Mouse (Mus musculus) spleen, postnatal 4 days (tissue): Measurements from ENCODE around the gene Msx3.

ENCODE experiments used
- DNase-seq, 2 experiments: peaks; one replicate each; pipeline ENCODE4 v3.0.0; 2022; ENCODE audit warnings: low spot score in 2 of 2

The Msx3 gene

DNA sequence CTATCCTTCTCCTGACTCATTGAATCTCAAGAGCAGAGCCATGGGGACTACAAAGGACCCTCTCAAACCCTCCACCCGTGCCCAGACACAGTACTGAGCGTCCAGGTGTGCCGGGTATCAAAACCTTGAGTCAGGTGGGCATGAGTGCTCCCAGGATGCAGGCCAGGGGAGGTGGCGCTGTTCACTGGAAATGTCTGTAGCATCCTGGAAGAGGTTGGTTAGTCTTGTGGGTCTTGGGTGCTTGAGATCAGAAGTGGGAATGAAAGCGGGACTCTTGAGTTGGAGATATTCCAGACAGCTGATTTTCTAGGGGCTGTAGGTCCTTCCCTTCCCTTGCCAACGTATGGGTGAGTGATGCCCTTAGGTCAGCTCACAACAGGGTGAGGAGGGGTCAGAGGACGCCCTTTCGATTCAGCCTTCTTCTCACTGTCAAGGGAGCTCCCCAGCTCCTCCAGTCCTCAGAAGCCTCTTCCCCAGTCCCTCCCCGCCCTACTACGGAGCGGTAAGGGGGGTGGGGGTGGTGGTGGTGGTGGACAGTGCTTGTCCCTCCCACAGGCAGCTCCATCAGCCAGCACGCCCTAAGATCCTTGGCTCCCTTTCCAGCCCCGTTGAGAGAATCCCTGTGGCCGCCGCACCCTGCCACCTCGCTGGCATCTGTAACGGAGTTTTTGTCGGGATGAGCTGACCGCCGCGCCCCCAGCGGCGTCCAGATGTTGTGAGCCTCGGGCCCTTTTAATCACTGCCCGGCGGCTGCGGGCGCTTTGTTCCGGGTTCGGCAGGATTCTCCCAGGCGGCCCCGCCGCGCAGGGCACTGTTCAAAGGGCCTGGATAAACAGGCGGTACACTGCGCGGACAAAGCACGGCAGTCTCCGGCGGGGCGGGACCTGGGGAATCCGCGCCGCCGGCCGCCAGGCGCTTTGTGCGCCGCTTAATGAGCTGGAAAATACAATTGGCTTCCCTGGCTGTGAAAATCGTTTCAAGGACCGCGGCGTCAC lies 8.8 kb upstream of the Msx3 start:
- DNase-seq: no peak

DNA sequence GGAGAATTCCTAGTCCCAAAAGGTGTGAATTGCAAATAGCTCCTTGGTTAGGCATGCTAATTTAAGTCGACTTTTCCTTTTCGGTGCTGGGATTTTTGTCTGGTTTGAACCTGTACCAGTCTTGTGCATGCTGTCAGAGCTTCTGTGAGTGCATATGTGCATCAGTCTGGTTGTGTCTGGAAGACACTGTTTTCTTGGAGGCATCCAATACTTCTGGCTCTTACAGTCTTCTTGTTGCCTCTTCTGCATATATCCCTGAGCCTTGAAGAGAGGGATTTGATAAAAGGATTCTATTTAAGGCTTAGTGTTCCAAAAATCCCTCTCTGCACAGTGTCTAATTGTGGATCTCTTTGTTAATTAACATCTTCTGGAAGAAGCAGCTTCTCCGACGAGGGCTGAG lies 5.2 kb upstream of the Msx3 start:
- no peak for DNase-seq

DNA sequence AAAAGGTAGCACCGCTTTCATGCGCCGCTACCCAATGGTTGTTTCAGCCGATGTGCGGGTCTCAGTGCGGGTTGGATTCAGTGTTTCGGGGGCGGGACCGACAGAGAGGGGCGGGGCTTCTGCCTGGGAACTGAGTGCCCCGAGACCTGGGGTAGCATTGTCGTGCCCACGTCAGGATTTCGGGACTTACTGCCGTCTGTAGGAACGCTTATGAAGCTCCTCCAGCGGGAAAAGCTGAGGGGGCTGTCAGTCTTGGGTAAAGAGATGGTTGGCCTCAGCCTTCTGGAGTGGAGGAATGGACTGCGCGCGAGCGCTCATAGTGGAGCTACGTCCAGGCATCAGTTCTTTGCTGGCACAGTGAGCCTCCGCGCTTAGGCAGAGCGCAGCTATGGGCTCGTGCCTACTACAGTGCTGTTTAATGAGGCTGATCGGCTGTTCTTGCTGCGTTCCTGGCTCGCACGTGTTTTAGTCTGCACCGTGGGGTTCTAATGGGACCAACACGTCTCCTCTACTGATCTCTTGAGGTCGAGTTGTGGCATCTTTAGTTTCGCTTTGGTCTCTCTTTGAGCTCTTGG lies 313 bp upstream of the Msx3 start:
- no peak for DNase-seq

DNA sequence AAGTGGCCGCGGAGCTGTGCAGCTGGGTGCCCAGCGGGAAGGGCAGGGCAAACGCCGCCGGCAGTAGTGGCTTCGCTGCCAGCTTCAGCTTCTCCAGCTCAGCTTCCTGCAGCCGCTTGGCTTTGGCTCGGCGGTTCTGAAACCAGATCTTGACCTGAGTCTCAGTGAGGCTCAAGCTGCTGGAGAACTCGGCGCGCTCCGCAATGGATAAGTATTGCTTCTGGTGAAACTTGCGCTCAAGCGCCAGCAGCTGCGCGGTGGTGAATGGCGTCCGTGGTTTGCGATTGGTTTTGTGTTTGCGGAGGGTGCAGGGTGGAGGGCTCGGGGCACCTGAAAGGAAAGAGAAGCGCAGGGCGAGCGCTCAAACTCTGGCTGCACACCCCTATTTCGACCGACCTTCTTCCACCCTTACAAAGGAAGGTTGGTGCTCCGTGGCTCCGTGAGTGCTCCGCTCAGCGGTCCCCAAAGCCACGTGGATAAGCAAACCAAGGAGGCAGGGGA lies 1.0 kb downstream of the Msx3 start:
- DNase-seq: no peak

DNA sequence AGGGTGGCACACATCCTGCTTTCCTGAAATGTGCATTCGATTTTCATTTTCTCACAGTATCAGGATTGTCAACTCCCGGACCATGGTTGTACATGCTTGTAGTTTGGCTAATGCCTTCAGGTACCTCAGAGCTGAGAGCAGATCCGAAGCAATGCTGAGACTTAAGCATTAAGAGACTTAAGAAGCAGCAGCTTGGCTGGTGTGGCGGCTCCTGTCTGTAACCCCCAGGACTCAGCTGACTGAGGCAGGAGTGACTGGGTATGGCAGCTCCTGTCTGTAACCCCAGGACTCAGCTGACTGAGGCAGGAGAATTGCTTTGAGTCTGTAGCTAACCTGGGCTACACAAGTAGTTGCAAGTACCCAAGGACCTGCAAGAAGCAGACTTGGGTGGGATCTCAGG lies 3.3 kb downstream of the Msx3 start:
- no peak for DNase-seq

DNA sequence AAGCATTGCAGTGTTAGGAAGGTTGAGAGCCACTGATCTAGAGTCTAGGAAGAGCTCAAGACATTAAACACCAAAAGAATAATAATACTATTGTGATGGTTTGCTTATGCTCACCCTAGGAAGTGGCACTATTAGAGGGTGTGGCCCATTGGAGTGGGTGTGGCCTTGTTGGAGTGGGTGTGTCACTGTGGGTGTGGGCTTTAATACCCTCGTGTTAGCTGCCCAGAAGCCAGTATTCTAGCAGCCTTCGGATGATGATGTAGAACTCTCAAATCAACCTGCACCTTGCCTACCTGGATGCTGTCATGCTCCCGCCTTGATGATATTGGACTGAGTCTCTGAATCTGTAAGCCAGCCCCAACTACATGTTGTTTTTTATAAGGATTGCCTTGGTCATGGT lies 6.2 kb downstream of the Msx3 start:
- DNase-seq: no peak

DNA sequence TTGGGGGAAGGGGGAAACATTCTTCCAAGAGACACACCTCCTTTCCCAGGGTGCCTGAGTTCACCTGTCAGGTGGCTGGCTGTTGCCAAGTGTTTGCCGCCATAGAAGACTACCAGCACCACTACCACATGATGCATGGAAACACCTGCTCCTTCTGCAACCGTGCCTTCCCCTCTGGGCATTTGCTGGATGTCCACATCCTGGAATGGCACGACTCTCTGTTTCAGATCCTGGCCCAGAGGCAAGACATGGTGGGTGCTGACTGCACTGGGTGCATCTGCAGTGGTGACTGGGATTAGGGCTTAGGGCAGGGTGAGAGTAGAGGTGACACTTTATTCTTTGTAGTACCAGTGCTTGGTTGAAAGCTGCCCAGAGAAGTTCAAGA lies 11.7 kb downstream of the Msx3 start:
- DNase-seq: peak in 1 of 2 experiments; percentile 58

DNA sequence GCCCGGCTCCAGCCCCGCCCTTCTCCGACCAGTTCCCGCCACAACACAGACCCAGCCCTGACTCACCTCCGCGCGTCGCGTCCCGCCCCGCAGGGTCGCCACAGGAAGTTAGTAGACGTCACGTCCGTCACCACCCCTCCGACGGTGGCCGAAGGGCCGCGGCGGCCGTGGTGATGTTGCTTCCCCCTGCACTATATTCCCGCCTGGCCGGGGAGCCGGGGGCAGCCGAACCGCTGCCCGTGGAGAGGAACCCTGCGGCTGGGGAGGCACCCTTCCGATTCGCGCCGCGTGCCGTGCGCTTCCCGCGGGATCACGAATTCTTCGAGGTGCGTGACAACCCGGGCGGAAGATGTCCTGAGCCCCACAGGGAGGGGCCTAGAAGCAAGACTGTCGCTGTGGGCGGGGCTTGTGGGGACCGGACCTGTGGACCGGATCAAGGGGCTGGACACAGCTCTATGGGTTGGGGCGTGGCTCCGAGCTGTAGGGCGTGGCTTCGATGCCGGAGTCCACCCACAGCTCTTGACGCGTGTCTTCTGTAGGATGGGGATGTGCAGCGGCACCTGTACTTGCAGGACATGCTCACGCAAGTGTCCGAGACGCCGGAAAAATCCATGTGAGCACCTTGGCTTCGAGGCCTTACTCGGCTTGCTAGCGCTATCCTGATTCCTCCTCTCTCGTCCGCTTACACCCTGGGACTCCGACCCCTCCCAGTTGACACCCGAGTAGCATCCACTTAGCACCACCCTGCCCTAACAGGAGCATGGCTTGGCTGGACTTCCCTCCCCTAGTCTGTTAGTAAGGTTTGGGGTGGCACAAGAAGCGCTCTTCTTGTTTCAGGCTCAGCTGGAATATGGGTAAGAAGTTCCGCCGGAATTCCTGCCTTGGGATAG lies 12.4 kb downstream of the Msx3 start, which contains the start of the genes Zfp511 and Tubgcp2:
Gene Zfp511, plus strand, starts transcription at position 111 of the 890 bp plus-strand sequence.
Gene Tubgcp2, minus strand, starts transcription at position 389 of the 890 bp plus-strand sequence.
- peak; percentile 95 to 97 for DNase-seq

DNA sequence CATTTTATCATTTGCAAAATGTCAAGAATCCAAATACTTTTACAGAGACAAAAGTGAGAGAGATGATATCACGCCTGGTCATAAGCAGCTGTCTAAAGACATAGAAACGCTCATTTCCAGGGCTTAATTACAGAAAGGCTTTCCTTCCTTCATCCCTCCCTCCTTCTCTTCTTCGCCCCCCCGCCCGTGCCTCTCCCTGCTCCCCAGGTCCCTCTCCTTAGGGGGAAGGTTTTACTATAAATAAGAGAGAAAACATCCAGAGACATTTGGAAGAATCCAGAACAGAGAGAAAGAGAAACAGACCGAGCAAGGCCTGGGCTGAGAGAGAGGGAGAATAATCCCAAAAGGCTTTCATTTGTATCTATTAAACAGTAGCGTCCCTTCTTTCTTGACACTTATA lies 13.4 kb downstream of the Msx3 start:
- peak in 1 of 2 experiments; percentile 60 for DNase-seq

DNA sequence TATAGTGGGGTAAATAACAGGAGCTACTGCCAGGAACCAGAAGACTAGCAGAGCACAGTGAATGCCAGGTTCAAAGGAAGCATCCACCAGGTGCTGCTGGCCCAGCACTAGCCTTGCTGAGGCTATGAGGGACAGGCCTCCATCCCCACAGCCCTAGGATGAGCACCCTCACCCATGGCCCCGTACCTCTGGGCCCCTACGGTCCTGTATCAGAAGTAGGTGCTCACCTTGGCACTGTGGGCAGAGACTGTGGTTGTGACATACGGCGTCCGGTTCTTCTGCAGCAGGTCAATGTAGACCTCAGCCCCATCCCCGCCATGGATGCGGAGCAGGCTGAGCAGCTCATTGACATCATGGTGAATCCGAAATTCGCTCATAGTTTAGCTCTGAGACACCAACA lies 15.5 kb downstream of the Msx3 start:
- DNase-seq: peak in 1 of 2 experiments; percentile 57

DNA sequence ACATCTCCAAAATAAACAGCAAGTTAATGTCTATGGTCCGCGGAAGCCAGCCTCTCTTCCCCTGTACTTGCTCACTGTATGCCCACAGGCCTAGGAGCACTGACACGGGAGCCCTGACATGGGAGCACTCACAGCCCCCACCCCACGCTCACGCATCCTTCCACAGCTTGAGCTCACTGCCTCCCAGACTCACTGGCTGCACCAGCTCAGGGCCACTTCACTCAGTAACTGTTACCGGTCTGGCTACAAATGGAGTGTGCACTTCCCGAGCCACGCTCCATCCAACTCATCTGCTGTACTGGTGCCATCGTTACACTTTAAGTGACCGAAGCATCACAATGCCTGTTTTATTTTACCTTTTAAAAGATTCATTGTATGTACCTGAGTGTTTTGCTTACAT lies 16.5 kb downstream of the Msx3 start:
- peak in 1 of 2 experiments; percentile 55 for DNase-seq

DNA sequence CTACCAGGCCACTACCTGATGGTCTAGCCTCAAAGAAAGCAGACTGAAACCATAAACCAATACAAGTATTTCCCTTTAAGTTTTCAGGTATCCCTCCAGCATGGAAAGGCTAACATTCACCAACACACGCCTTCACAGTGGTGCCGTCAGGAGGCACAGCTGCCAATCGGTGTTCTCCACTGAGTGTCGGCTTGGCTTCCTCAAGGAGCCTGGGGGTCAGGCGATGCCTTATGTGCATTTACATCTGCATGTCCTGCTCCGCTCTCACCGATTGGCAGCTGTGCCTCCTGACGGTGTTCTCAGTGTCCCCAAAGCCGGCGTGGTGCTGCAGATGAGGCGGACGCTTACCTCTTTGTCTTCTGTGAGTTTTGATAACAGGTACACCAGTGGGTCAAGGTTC lies 17.1 kb downstream of the Msx3 start:
- peak in 1 of 2 experiments; percentile 47 for DNase-seq

DNA sequence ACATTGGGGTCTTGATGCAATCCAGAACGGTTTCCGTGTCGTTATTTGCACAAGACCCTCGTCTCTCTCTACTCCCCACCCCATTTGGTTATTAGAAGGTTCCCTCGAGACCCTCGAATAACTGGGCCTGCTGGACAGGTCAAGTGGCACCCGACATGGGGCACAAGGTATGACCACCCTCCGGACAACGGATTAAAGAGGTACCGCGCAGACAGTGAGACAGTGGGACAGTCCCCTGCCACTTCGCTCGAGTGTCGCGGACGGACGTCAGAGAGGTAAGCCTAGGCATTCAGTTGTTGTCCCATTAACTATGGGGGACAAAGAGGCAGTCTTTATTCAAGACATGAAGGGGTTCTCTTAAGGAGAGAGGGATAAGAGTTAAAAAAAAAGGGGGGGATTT lies 37.6 kb downstream of the Msx3 start:
- peak; percentile 7 to 55 for DNase-seq

DNA sequence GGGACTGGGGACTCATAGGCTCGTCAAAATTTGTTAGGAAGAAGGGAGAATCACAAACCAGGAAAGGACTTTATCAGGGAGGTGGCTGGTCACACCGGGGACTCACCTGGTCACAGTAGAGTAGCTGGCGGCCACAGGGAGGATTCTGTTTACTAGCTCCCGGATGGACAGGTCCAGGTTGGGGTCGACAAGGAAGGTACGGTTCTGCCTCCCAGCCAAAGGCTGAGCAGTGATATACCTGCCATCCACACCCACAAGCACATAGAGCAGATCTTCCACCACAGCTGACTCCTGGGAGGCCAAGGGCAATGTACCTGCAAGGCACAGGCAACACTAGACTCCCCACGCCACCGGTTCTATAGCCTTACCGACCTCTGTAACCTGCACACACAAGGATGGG lies 41.1 kb downstream of the Msx3 start:
- DNase-seq: peak; percentile 10 to 57

DNA sequence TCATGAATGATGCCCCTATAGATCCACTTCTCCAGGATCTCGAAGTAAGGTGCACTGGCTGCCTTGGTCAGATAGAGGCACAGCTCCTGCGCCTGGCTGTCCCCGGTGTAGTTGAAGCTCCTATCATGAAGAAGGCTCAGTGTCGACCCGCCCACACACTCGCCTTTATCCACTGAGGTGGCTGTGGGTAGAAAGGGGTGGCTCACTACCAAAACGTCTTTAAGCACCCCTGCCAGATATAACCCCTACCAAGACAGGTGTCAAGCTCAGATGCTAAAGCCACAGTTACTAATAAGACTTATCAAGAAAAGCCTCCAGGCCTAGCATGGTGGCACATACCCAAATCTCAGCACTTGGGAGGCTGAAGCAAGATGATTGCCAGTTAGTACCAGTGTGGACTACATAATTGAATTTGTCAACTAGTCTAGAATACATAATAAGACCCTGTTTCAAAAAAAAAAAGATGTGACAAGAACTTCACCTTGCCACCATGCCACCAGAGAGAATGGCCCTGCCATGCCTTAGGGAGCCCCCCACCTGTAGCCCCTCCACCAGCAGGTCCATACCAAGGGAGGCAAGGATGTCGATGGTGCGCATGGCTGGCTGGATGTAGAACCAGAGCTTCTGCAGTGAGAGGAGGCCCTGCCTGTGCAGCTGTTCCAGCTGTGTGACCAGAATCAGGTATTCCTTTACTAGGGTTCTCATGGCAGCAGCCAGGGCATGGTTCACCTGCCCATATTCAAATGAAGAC lies 41.9 kb downstream of the Msx3 start:
- peak; percentile 13 to 55 for DNase-seq

DNA sequence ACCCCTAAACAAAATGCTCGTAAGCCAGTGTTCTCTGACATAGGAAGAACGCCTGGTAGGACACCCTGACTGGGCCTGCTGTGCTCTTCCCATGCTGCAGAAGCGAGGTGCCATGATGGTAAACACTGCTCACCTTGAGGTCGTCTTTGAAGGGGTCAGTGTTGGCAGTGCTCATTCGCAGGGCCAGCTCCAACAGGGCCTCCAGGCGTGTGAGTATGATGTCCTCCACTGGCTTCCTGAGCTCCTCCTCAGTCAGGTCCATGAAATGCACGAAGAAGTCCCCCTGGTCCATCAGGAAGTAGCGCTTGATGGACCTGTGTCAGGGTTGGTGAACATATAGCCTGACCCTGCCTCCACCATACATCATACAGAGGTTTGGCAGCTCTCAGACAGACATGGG lies 44.2 kb downstream of the Msx3 start:
- DNase-seq: peak; percentile 9 to 54

DNA sequence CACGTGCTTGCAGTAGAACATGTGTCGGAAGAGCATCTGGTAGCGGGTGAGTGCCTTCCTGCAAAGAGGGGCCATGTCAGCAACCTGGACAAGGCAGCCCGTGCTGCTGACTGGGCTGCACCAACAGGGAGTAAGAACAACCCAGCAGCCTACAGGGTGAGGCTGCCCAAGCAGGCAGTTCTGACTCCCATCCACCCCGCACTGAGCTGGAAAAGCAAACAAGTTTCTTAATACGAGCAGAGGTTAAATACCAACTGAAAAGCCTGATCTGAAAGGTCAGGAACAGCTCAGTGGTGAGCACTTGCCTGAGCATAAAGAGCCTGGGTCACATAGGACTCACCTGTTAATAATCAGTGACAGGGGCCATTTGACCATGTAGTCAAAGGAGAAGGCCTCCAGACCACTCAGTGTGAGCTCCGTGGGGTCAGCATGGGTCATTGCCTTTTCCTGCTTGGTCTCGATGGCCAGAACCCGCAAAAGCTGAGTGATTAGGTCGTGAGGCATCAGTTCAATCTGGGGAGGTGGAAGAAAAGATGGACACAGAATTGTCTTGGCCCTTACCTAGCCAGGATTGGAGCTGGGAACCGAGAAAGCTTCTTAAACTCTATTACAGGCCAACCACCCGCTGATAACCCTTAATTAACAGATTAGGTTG lies 47.7 kb downstream of the Msx3 start:
- peak; percentile 9 to 43 for DNase-seq

DNA sequence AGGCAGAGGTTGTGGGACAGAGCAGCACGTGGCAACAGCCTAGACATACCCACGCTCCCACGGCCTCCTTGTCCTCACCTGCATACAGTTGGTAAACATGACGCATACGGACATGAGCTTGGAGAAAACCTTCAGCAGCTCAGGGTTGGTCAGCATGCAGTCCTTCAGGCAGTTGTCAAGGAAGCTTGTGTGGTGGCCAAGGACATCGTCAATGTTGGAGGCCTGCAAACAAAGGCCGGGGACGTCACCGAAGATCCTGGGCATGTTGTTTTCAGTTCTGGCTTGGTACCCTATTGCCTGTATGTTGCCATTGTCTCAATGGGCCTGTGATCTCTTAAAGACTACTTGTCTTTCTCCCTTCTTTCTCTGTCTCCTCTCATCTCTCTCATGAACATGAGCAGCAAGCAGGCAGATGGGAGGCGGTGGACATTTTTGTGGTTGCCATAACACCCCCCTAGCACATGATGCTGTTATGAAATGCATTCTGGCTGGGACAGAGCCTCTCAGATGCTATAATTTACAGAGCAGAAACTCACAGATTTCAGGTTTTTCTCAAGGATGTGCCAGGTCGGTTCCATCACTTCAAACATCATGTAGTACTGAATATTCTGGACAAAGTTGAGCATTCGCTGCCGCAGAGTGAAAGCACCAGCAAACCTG lies 50.1 kb downstream of the Msx3 start:
- peak in 1 of 2 experiments; percentile 49 for DNase-seq
